8 mouse cellular contexts compared by ENCODE assay signal in genomic region chr16:10358010-10358934, GRCm38 (mm10). TPM values are rescaled to one million over a fixed set of nuclear protein-coding genes. Genes with fewer than 3 reads are reported as not detected.
DNase-seq lines count a peak whose midpoint lies in the region; ATAC-seq and TF ChIP-seq lines count a peak whose summit lies in the region.

No protein-coding gene starts in this region.

- H3K4me1 ChIP-seq in hindbrain, embryonic 10.5 days (replicated peaks): peaks cover 11% of the 10 kb centered on the region
- H3K4me1 ChIP-seq in limb, embryonic 13.5 days: peaks cover 11% of the 10 kb centered on the region; the same call in 1 of the 2 replicates
- H3K4me1 ChIP-seq in midbrain, embryonic 12.5 days: peaks cover 8% of the 10 kb centered on the region; the same call in 1 of the 2 replicates
- no peaks in the 10 kb centered on the region; the same call in 1 of the 2 replicates for H3K4me1 ChIP-seq in stomach, postnatal 0 days (replicated peaks; ENCODE audit: control insufficient read depth, insufficient read depth)

- H3K4me3 ChIP-seq in hindbrain, embryonic 10.5 days: peak overlapping the region; percentile 40
- peak overlapping the region; percentile 21 for H3K4me3 ChIP-seq in limb, embryonic 13.5 days
- peak overlapping the region; percentile 28 for H3K4me3 ChIP-seq in midbrain, embryonic 12.5 days
- H3K4me3 ChIP-seq in stomach, postnatal 0 days (ENCODE audit: low read depth, low read length): peak overlapping the region; percentile 10; the same call in 1 of the 2 replicates

- H3K27me3 ChIP-seq in hindbrain, embryonic 10.5 days (ENCODE audit: insufficient read depth, poor library complexity, severe bottlenecking): 0 out of 2 replicates have a peak, but pooled peaks cover 5% of the 10 kb centered on the region
- H3K27me3 ChIP-seq in limb, embryonic 13.5 days: no peaks in the 10 kb centered on the region
- H3K27me3 ChIP-seq in midbrain, embryonic 12.5 days: no peaks in the 10 kb centered on the region
- H3K27me3 ChIP-seq in stomach, postnatal 0 days (ENCODE audit: control insufficient read depth, insufficient read depth, low read length): no peaks in the 10 kb centered on the region

- no peaks in the 10 kb centered on the region for H3K36me3 ChIP-seq in hindbrain, embryonic 10.5 days
- H3K36me3 ChIP-seq in limb, embryonic 13.5 days: no peaks in the 10 kb centered on the region
- no peaks in the 10 kb centered on the region for H3K36me3 ChIP-seq in midbrain, embryonic 12.5 days
- no peaks in the 10 kb centered on the region for H3K36me3 ChIP-seq in stomach, postnatal 0 days (ENCODE audit: control insufficient read depth, insufficient read depth, low read length)

- no peak for TF ChIP-seq CTCF in stomach, postnatal 0 days (IDR thresholded peaks at IDR 0.05; ENCODE audit: low read depth)

- peak overlapping the region; percentile 25; the same call in 1 of the 2 replicates for H3K9ac ChIP-seq in limb, embryonic 13.5 days
- H3K9ac ChIP-seq in midbrain, embryonic 12.5 days (replicated peaks): no peak overlapping the region
- no peak overlapping the region for H3K9ac ChIP-seq in stomach, postnatal 0 days (ENCODE audit: low read length)

- ATAC-seq in limb, embryonic 13.5 days (ENCODE audit: low FRiP score, low read depth): peak; percentile 81; the same call in 1 of the 2 replicates
- peak; percentile 92 for ATAC-seq in midbrain, embryonic 12.5 days (ENCODE audit: low FRiP score, low read depth)
- ATAC-seq in stomach, postnatal 0 days (ENCODE audit: low FRiP score, low TSS enrichment): peak; percentile 97
- no peak for ATAC-seq in frontal cortex, adult (ENCODE audit: low TSS enrichment)

- WGBS in hindbrain, embryonic 10.5 days: 18% methylated on average over 30 of the region's 30 CpGs
- 14% methylated on average over 29 of the region's 30 CpGs for WGBS in limb, embryonic 13.5 days
- WGBS in midbrain, embryonic 12.5 days: 13% methylated on average over 28 of the region's 30 CpGs
- 14% methylated on average over 30 of the region's 30 CpGs for WGBS in stomach, postnatal 0 days

- peak; percentile 92 for DNase-seq in ES-CJ7 (ENCODE audit: low read depth, low spot score)
- DNase-seq in c-Kit-positive CD71-negative TER-119-negative erythroid progenitor cells, embryonic 14.5 days (ENCODE audit: low read depth): peak; percentile 42
- peak; percentile 84 for DNase-seq in hindbrain, embryonic 10.5 days (ENCODE audit: low spot score)
- peak; percentile 91 for DNase-seq in stomach, postnatal 0 days (ENCODE audit: low spot score)
- no peak for DNase-seq in frontal cortex, postnatal 36 days (ENCODE audit: low spot score in 2 of 2)

- no peaks in the 10 kb centered on the region for H3K9me3 ChIP-seq in hindbrain, embryonic 10.5 days
- H3K9me3 ChIP-seq in limb, embryonic 13.5 days: no peaks in the 10 kb centered on the region
- H3K9me3 ChIP-seq in midbrain, embryonic 12.5 days: no peaks in the 10 kb centered on the region
- no peaks in the 10 kb centered on the region for H3K9me3 ChIP-seq in stomach, postnatal 0 days (ENCODE audit: control insufficient read depth, low read length)

- peak overlapping the region; percentile 58 for H3K4me2 ChIP-seq in limb, embryonic 13.5 days (replicated peaks)
- peak overlapping the region; percentile 50 for H3K4me2 ChIP-seq in midbrain, embryonic 12.5 days (replicated peaks)
- peak overlapping the region; percentile 35 for H3K4me2 ChIP-seq in stomach, postnatal 0 days (replicated peaks; ENCODE audit: low read depth)

- H3K27ac ChIP-seq in hindbrain, embryonic 10.5 days: peak overlapping the region; percentile 80
- no peak overlapping the region for H3K27ac ChIP-seq in limb, embryonic 13.5 days
- no peak overlapping the region for H3K27ac ChIP-seq in midbrain, embryonic 12.5 days (replicated peaks)
- H3K27ac ChIP-seq in stomach, postnatal 0 days (replicated peaks): peak overlapping the region; percentile 69

- TF ChIP-seq EP300 in stomach, postnatal 0 days (optimal IDR thresholded peaks at IDR 0.05): no peak

RNA-seq across cellular contexts. Expression of gene Tekt5, which starts 37.0 kb away (rescaled TPM):
- 0.11 and 0.16 TPM in 2 replicates for polyA plus RNA-seq in hindbrain, embryonic 10.5 days (2016; fragmentation: Nextera tagmentation; extraction: Ambion mirVana)
- 0.15 and 0.34 TPM in 2 replicates for polyA plus RNA-seq in limb, embryonic 13.5 days (2015; fragmentation: Nextera tagmentation; extraction: Ambion mirVana)
- polyA plus RNA-seq in midbrain, embryonic 12.5 days (2016; fragmentation: Nextera tagmentation; extraction: Ambion mirVana): 0.22 TPM in 1 of 2 replicates, not detected in the other
- polyA plus RNA-seq in stomach, postnatal 0 days (2015; fragmentation: Nextera tagmentation; extraction: Ambion mirVana): 0.74 and 1.0 TPM in 2 replicates

RNA-seq across cellular contexts. Expression of gene Emp2, which starts 44.5 kb away (rescaled TPM):
- polyA plus RNA-seq in hindbrain, embryonic 10.5 days (2016; fragmentation: Nextera tagmentation; extraction: Ambion mirVana): 3.2 and 3.6 TPM in 2 replicates
- 20.4 and 22.5 TPM in 2 replicates for polyA plus RNA-seq in limb, embryonic 13.5 days (2015; fragmentation: Nextera tagmentation; extraction: Ambion mirVana)
- polyA plus RNA-seq in midbrain, embryonic 12.5 days (2016; fragmentation: Nextera tagmentation; extraction: Ambion mirVana): 2.9 and 4.4 TPM in 2 replicates
- polyA plus RNA-seq in stomach, postnatal 0 days (2015; fragmentation: Nextera tagmentation; extraction: Ambion mirVana): 81.6 and 92.1 TPM in 2 replicates

RNA-seq across cellular contexts. Expression of gene Nubp1, which starts 53.5 kb away (rescaled TPM):
- polyA plus RNA-seq in hindbrain, embryonic 10.5 days (2016; fragmentation: Nextera tagmentation; extraction: Ambion mirVana): 73.5 and 77.1 TPM in 2 replicates
- 60.0 and 64.0 TPM in 2 replicates for polyA plus RNA-seq in limb, embryonic 13.5 days (2015; fragmentation: Nextera tagmentation; extraction: Ambion mirVana)
- polyA plus RNA-seq in midbrain, embryonic 12.5 days (2016; fragmentation: Nextera tagmentation; extraction: Ambion mirVana): 53.4 and 61.7 TPM in 2 replicates
- polyA plus RNA-seq in stomach, postnatal 0 days (2015; fragmentation: Nextera tagmentation; extraction: Ambion mirVana): 31.0 and 33.8 TPM in 2 replicates

Comparison
In these comparisons a context has a peak if more than half of its experiments do, and no peak if none do; other contexts are left out.
1. DNase-seq: peak in ES-CJ7 (single experiment), c-Kit-positive CD71-negative TER-119-negative erythroid progenitor cells, embryonic 14.5 days (single experiment), hindbrain, embryonic 10.5 days (single experiment) and stomach, postnatal 0 days (single experiment); none in frontal cortex, postnatal 36 days (0 of 2).
2. H3K27ac ChIP-seq: peak in hindbrain, embryonic 10.5 days (single experiment) and stomach, postnatal 0 days (single experiment); none in limb, embryonic 13.5 days (single experiment) and midbrain, embryonic 12.5 days (single experiment).
3. Peak in every context shown above with its lines, with median percentiles within 50 percentile points of each other: H3K4me3 ChIP-seq and H3K4me2 ChIP-seq.